ENCODE assay signal across 27 mouse cellular contexts in the genomic region with DNA sequence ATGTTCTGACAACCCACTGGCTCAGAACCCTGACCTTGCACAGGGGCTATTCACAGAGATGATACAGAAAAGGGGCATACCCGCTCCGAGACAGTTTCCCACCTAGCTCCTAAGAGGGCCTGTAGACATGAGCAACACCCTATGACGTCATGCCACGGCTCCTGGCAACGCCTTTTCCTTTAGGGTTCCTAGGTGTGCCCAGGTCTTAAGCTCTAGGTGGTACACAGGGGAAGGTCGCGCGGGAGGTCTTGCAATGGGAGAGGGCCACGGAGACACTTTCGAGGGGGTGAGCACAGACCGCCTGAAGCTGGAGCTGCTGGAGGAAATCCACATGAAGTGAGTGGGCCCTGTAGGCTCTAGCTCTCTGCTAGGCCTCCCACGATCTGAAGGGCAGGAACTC. TPM values are rescaled to one million over a fixed set of nuclear protein-coding genes. Genes with fewer than 3 reads are reported as not detected.
A peak's percentile ranks its signal among the peaks of the same experiment; 100 is the strongest.
DNase-seq lines count a peak whose midpoint lies in the region; ATAC-seq and TF ChIP-seq lines count a peak whose summit lies in the region.
"Had no signal": no experiment of that assay in that cellular context is flagged by ENCODE, and none has a peak within 500 bp of the region (broad histone marks: within the 10 kb centered on the region; RNA-seq: fewer than 3 reads in every experiment).

No protein-coding gene starts in this region.

- no peak for TF ChIP-seq CTCF in E14TG2a.4 (conservative IDR thresholded peaks at IDR 0.05; ENCODE audit: low read length)

- H3K27me3 ChIP-seq in kidney, embryonic 16.5 days (ENCODE audit: insufficient read depth, low read length) = no peaks in the 10 kb centered on the region
- no peaks in the 10 kb centered on the region for H3K27me3 ChIP-seq in E14TG2a.4 (ENCODE audit: insufficient read depth, low read length)
- H3K27me3 ChIP-seq: embryonic facial prominence, embryonic 12.5 days; forebrain, embryonic 13.5 days; forebrain, embryonic 15.5 days had no signal

- H3K27ac ChIP-seq in kidney, embryonic 16.5 days (ENCODE audit: low read length) = no peak overlapping the region
- H3K27ac ChIP-seq: embryonic facial prominence, embryonic 10.5 days; embryonic facial prominence, embryonic 12.5 days; forebrain, embryonic 13.5 days; forebrain, embryonic 15.5 days had no signal

- DNase-seq in heart, adult 11 months = peak; percentile 73
- DNase-seq in heart, postnatal 4 days = no peak
- DNase-seq in kidney, postnatal 25 days = no peak
- peak; percentile 43 for DNase-seq in R1 (ENCODE audit: low read depth, low spot score)
- no peak for DNase-seq in embryo, embryonic 10.5 days (ENCODE audit: low spot score)
- DNase-seq in frontal cortex, postnatal 25 days (ENCODE audit: low spot score in 2 of 2) = no peak
- DNase-seq: adrenal gland, adult 2 months; adrenal gland, postnatal 10 days; adrenal gland, postnatal 25 days; B cell, adult 2 months; cerebellum, adult 11 months; cerebellum, adult 18-20 months; cerebellum, adult 8-10 months; cerebellum, adult 9-11 months; cerebellum, postnatal 14 days; cerebellum, postnatal 36 days; forebrain, postnatal 0 days had no signal

- 85% methylated on average over 12 of the region's 12 CpGs for WGBS in kidney, embryonic 16.5 days

- H3K4me2 ChIP-seq in kidney, embryonic 16.5 days (replicated peaks; ENCODE audit: low read depth, low read length) = no peak overlapping the region
- H3K4me2 ChIP-seq: embryonic facial prominence, embryonic 12.5 days; forebrain, embryonic 13.5 days; forebrain, embryonic 15.5 days had no signal

- no peaks in the 10 kb centered on the region for H3K4me1 ChIP-seq in kidney, embryonic 16.5 days (ENCODE audit: insufficient read depth, low read length)
- peaks cover 9% of the 10 kb centered on the region for H3K4me1 ChIP-seq in E14TG2a.4 (replicated peaks; ENCODE audit: low read depth, low read length)
- H3K4me1 ChIP-seq: embryonic facial prominence, embryonic 10.5 days; embryonic facial prominence, embryonic 12.5 days; forebrain, embryonic 13.5 days; forebrain, embryonic 15.5 days had no signal

- H3K9me3 ChIP-seq in kidney, embryonic 16.5 days (ENCODE audit: low read length) = no peaks in the 10 kb centered on the region
- no peaks in the 10 kb centered on the region for H3K9me3 ChIP-seq in E14TG2a.4 (ENCODE audit: low read length)
- H3K9me3 ChIP-seq: embryonic facial prominence, embryonic 10.5 days; embryonic facial prominence, embryonic 12.5 days; forebrain, embryonic 13.5 days; forebrain, embryonic 15.5 days had no signal

- peaks cover 24% of the 10 kb centered on the region for H3K36me3 ChIP-seq in kidney, embryonic 16.5 days (ENCODE audit: insufficient read depth, low read length)
- peaks cover 3% of the 10 kb centered on the region for H3K36me3 ChIP-seq in E14TG2a.4 (ENCODE audit: insufficient read depth, low read length)

- no peak overlapping the region for H3K9ac ChIP-seq in kidney, embryonic 16.5 days (replicated peaks; ENCODE audit: low read length)
- H3K9ac ChIP-seq: embryonic facial prominence, embryonic 12.5 days; forebrain, embryonic 13.5 days; forebrain, embryonic 15.5 days; forebrain, postnatal 0 days had no signal

- ATAC-seq in kidney, embryonic 16.5 days (ENCODE audit: low FRiP score, low TSS enrichment) = 0 out of 2 replicates have a peak, but pooled peaks have one; percentile 31
- ATAC-seq: forebrain, embryonic 13.5 days; forebrain, embryonic 15.5 days; forebrain, postnatal 0 days had no signal

- H3K4me3 ChIP-seq in kidney, embryonic 16.5 days (ENCODE audit: low read length) = no peak overlapping the region
- peak overlapping the region; percentile 53 for H3K4me3 ChIP-seq in E14TG2a.4 (replicated peaks; ENCODE audit: low read length)
- H3K4me3 ChIP-seq: embryonic facial prominence, embryonic 10.5 days; embryonic facial prominence, embryonic 12.5 days; forebrain, embryonic 13.5 days; forebrain, embryonic 15.5 days had no signal

RNA-seq across cellular contexts. Expression of a gene that starts 2.7 kb away (rescaled TPM):
- under 1 TPM in 1 of 2 experiments, not detected in 1; 0.18 TPM for total RNA-seq in heart, postnatal 4 days (2021)
- not detected in 2 replicates for polyA plus RNA-seq in kidney, embryonic 16.5 days (2015; fragmentation: Nextera tagmentation; extraction: Ambion mirVana)
- total RNA-seq: adrenal gland, postnatal 25 days; forebrain, postnatal 0 days had no signal
- polyA plus RNA-seq: adrenal gland, adult 2 months; embryonic facial prominence, embryonic 10.5 days had no signal

RNA-seq across cellular contexts. Expression of a gene that starts 27.9 kb away (rescaled TPM):
- 10 to 100 TPM; 43.4 to 48.1 TPM for total RNA-seq in heart, postnatal 4 days (2021)
- 44.3 and 45.7 TPM in 2 replicates for polyA plus RNA-seq in kidney, embryonic 16.5 days (2015; fragmentation: Nextera tagmentation; extraction: Ambion mirVana)

RNA-seq across cellular contexts. Expression of a gene that starts 42.0 kb away (rescaled TPM):
- under 1 TPM in 1 of 2 experiments, not detected in 1; 0.19 TPM for total RNA-seq in heart, postnatal 4 days (2021)
- polyA plus RNA-seq in kidney, embryonic 16.5 days (2015; fragmentation: Nextera tagmentation; extraction: Ambion mirVana) = not detected in 2 replicates
- total RNA-seq: adrenal gland, adult 2 months; adrenal gland, postnatal 10 days; adrenal gland, postnatal 25 days; common myeloid progenitor, adult 5-6 weeks; forebrain, postnatal 0 days; MEL had no signal
- polyA plus RNA-seq: adrenal gland, adult 2 months; brain, embryonic 14.5 days; embryonic facial prominence, embryonic 10.5 days; embryonic facial prominence, embryonic 12.5 days; forebrain, embryonic 11.5 days; forebrain, embryonic 13.5 days; forebrain, embryonic 15.5 days; forebrain, postnatal 0 days had no signal

Comparison
In these comparisons a context has a peak if more than half of its experiments do, and no peak if none do; other contexts are left out.
1. DNase-seq: peak in heart, adult 11 months (single experiment) and R1 (single experiment); none in heart, postnatal 4 days (single experiment), kidney, postnatal 25 days (0 of 2), embryo, embryonic 10.5 days (single experiment) and frontal cortex, postnatal 25 days (0 of 2).